Mouse (Mus musculus): ENCODE measurements at regions not wholly inside any gene's neighbourhood (a gene's known extent, or its start where the extent isn't known, plus 50 kb on each side); places are given as distances from the start of the nearest gene placed in this dataset.
"Not testable (repeated sequence)": the region's sequence is repeated elsewhere in the genome, so short reads cannot be mapped to it uniquely, and the experiment has no call there.

- no peak for DNase-seq
Measured at GRCm38 (mm10) chr6:37750271-37750670, 120.3 kb upstream of the Trim24 start.

- DNase-seq: no peak
Measured at GRCm38 (mm10) chr6:37751701-37752100, 118.9 kb upstream of the Trim24 start.

- DNase-seq: not testable (repeated sequence)
Measured at GRCm38 (mm10) chr6:37761003-37761402, 109.6 kb upstream of the Trim24 start.

GRCm38 (mm10) chr6:37763036-37763435, 107.6 kb upstream of the Trim24 start:
- DNase-seq: no peak

- no peak for DNase-seq
Measured at GRCm38 (mm10) chr6:37767690-37768089, 102.9 kb upstream of the Trim24 start.

- DNase-seq: no peak
Measured at GRCm38 (mm10) chr6:37773294-37773693, 97.3 kb upstream of the Trim24 start.

GRCm38 (mm10) chr6:37775151-37775550, 95.5 kb upstream of the Trim24 start:
- no peak for DNase-seq

- DNase-seq: no peak
Measured at GRCm38 (mm10) chr6:37779893-37780292, 90.7 kb upstream of the Trim24 start.

- no peak for DNase-seq
Measured at GRCm38 (mm10) chr6:37781894-37782293, 88.7 kb upstream of the Trim24 start.

- peak in 1 of 2 experiments; percentile 0 for DNase-seq
Measured at GRCm38 (mm10) chr6:37785280-37785679, 85.3 kb upstream of the Trim24 start.

- DNase-seq: peak in 1 of 2 experiments; percentile 15
Measured at GRCm38 (mm10) chr6:37785741-37786140, 84.9 kb upstream of the Trim24 start.

- DNase-seq: not testable (repeated sequence)
Measured at GRCm38 (mm10) chr6:37787858-37788257, 82.8 kb upstream of the Trim24 start.

- no peak for DNase-seq
Measured at GRCm38 (mm10) chr6:37790878-37791277, 79.7 kb upstream of the Trim24 start.

- peak in 1 of 2 experiments; percentile 0 for DNase-seq
Measured at GRCm38 (mm10) chr6:37794211-37794610, 76.4 kb upstream of the Trim24 start.

GRCm38 (mm10) chr6:37795001-37795400, 75.6 kb upstream of the Trim24 start:
- DNase-seq: no peak

- DNase-seq: no peak
Measured at GRCm38 (mm10) chr6:37803231-37803630, 67.4 kb upstream of the Trim24 start.

- DNase-seq: not testable (repeated sequence)
Measured at GRCm38 (mm10) chr6:37805896-37806295, 64.7 kb upstream of the Trim24 start.

GRCm38 (mm10) chr6:37806529-37807191, 64.0 kb upstream of the Trim24 start:
- not testable (repeated sequence) for DNase-seq

GRCm38 (mm10) chr6:37815218-37815617, 55.4 kb upstream of the Trim24 start:
- DNase-seq: not testable (repeated sequence)

Measured in lung, adult 18-20 months (tissue).